Mouse (Mus musculus) ES-E14 (cell line): ENCODE results near the gene Il4ra.

Source experiments
- CHD2 ChIP-seq: IDR thresholded peaks from 2 replicates; pipeline ENCODE4 v1.6.1; 2014; ENCODE audit warnings: mild to moderate bottlenecking, low read depth, low read length, inconsistent platforms
- HCFC1 ChIP-seq: IDR thresholded peaks from 2 replicates; pipeline ENCODE4 v1.6.1; 2012; ENCODE audit warnings: low read length, inconsistent platforms, borderline replicate concordance; ENCODE audit not compliant: insufficient read depth
- MAFK ChIP-seq: IDR thresholded peaks from 2 replicates; pipeline ENCODE4 v1.6.1; 2014; ENCODE audit warnings: mild to moderate bottlenecking, low read depth, low read length, inconsistent platforms; ENCODE audit not compliant: insufficient read depth
- ZC3H11A ChIP-seq: IDR thresholded peaks from 2 replicates; pipeline ENCODE4 v1.6.1; 2012; ENCODE audit warnings: low read depth, mild to moderate bottlenecking, inconsistent platforms, low read length, borderline replicate concordance
- ZNF384 ChIP-seq: IDR thresholded peaks from 2 replicates; pipeline ENCODE4 v1.6.1; 2012; ENCODE audit warnings: low read depth, low read length, inconsistent platforms

GRCm38 (mm10) chr7:125562413-125562812, 10.5 kb downstream of the Il4ra start:
- TF ChIP-seq MAFK, result no peak
- no peak for TF ChIP-seq ZC3H11A
- TF ChIP-seq ZNF384, result no peak
- no peak for TF ChIP-seq HCFC1
- TF ChIP-seq CHD2, result no peak
